Mouse (Mus musculus) heart, postnatal 0 days (tissue): ENCODE data around the gene Bcl11a.

Source experiments
- CTCF ChIP-seq: IDR thresholded peaks from 2 replicates; pipeline ENCODE4 v1.5.1; 2016; ENCODE audit warnings: antibody characterized with exemption, control low read depth, low read depth
- EP300 ChIP-seq: IDR thresholded peaks from 2 replicates; pipeline ENCODE4 v1.6.1; 2016; ENCODE audit warnings: antibody characterized with exemption, low read depth

DNA sequence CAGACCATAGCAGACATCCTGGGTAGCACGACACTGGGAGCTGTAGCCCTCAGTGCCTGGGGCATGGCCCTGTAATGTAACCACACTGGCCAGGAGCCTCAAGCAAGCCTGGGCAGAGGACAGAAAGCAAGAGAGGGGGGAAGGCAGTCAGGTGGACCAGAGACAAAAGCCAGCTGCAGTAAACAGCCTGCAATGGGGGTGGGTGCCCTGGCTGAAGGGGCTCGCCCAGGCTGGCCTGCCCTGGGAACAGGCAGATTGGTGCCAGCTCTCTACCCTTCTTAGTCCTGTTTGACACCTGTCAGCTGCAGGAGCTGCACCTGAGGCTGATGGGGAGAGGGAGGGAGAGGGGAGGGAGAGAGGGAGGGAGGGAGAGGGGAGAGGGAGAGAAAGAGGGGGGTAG, 50.1 kb downstream of the Bcl11a start:
- TF ChIP-seq CTCF (no peak), EP300 (no peak)
